13 mouse cellular contexts compared by ENCODE assay signal in the genomic region with DNA sequence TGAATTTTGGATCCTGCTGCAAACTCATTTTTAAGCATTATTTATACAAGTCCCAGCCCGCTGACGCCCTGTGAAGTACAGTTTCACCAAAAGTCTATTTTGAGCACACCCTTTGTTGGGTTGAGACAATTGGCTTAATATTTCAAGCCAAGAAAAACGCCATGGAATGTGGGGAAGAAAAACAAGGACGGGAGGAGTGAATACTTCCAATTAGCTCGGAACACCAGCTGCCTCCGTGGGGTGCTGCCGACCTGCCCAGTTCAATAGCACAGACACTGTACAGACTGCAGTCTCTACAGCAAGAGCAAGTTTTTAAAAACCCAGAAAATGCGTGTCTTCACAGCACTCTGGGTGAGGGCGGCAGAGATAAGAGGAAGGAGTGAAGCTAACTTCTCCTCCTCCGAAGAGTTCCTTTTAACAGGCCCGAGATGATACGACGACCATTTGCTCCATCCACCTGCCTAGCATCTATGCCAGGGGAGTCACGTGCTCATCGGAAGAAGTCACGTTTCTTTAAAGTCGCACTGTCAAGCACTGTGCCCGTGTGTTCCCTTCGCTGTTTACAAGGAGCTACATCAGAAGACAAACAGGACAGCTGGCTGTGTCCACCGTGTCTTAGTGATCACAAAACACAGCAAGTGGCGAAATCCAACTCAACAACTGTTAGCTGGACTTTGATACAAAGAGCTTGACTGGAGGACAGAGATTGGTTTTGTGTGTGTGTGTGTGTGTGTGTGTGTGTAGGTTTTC. TPM values are rescaled to one million over a fixed set of nuclear protein-coding genes. Genes with fewer than 3 reads are reported as not detected.
DNase-seq lines count a peak whose midpoint lies in the region; ATAC-seq lines count a peak whose summit lies in the region.
"Had no signal": no experiment of that assay in that cellular context is flagged by ENCODE, and none has a peak within 500 bp of the region (broad histone marks: within the 10 kb centered on the region; RNA-seq: fewer than 3 reads in every experiment).

No protein-coding gene starts in this region.

- no peak overlapping the region for H3K4me3 ChIP-seq in forebrain, embryonic 10.5 days
- H3K4me3 ChIP-seq in forebrain, embryonic 11.5 days (ENCODE audit: low read depth, low read length): no peak overlapping the region
- H3K4me3 ChIP-seq in kidney, embryonic 15.5 days (replicated peaks): no peak overlapping the region
- peak overlapping the region; percentile 2 for H3K4me3 ChIP-seq in megakaryocyte, embryonic 14.5 days (replicated peaks)
- no peak overlapping the region for H3K4me3 ChIP-seq in midbrain, embryonic 10.5 days
- H3K4me3 ChIP-seq: lung, embryonic 15.5 days had no signal

- H3K36me3 ChIP-seq in forebrain, embryonic 10.5 days (replicated peaks): peaks cover 71% of the 10 kb centered on the region
- peaks cover 7% of the 10 kb centered on the region; the same call in 1 of the 2 replicates for H3K36me3 ChIP-seq in forebrain, embryonic 11.5 days (ENCODE audit: control insufficient read depth, insufficient read depth, low read length)
- peaks cover 37% of the 10 kb centered on the region for H3K36me3 ChIP-seq in kidney, embryonic 15.5 days
- H3K36me3 ChIP-seq in megakaryocyte, embryonic 14.5 days (replicated peaks; ENCODE audit: low read length): peaks cover 100% of the 10 kb centered on the region
- peaks cover 69% of the 10 kb centered on the region for H3K36me3 ChIP-seq in midbrain, embryonic 10.5 days
- H3K36me3 ChIP-seq: G1E had no signal

- DNase-seq in forebrain, embryonic 10.5 days (ENCODE audit: extremely low spot score, low spot score): no peak
- DNase-seq in forebrain, embryonic 11.5 days (ENCODE audit: low spot score): no peak
- DNase-seq in kidney, adult 9 months: no peak
- no peak for DNase-seq in midbrain, embryonic 10.5 days (ENCODE audit: low spot score)

- H3K27ac ChIP-seq in forebrain, embryonic 10.5 days: peak overlapping the region; percentile 70
- no peak overlapping the region; the same call in 1 of the 2 replicates for H3K27ac ChIP-seq in forebrain, embryonic 11.5 days (ENCODE audit: low read depth, low read length)
- peak overlapping the region; percentile 57 for H3K27ac ChIP-seq in kidney, embryonic 15.5 days
- H3K27ac ChIP-seq in midbrain, embryonic 10.5 days (replicated peaks): no peak overlapping the region

- H3K9me3 ChIP-seq in forebrain, embryonic 10.5 days: no peaks in the 10 kb centered on the region
- no peaks in the 10 kb centered on the region for H3K9me3 ChIP-seq in forebrain, embryonic 11.5 days (ENCODE audit: control insufficient read depth, low read length)
- no peaks in the 10 kb centered on the region for H3K9me3 ChIP-seq in kidney, embryonic 15.5 days (replicated peaks)
- no peaks in the 10 kb centered on the region for H3K9me3 ChIP-seq in megakaryocyte, embryonic 14.5 days
- H3K9me3 ChIP-seq in midbrain, embryonic 10.5 days (replicated peaks): no peaks in the 10 kb centered on the region
- H3K9me3 ChIP-seq: lung, embryonic 15.5 days had no signal

- H3K9ac ChIP-seq in forebrain, embryonic 11.5 days (ENCODE audit: low read length): no peak overlapping the region
- no peak overlapping the region for H3K9ac ChIP-seq in kidney, embryonic 15.5 days
- H3K9ac ChIP-seq: lung, embryonic 15.5 days had no signal

- ATAC-seq in forebrain, embryonic 11.5 days (replicated peaks; ENCODE audit: low FRiP score): no peak
- no peak for ATAC-seq in kidney, embryonic 15.5 days (replicated peaks; ENCODE audit: low FRiP score)
- ATAC-seq in megakaryocyte, adult 5-6 weeks (ENCODE audit: poor library complexity, severe bottlenecking): no peak
- ATAC-seq in erythroid progenitor cell, adult 5-6 weeks (replicated peaks; ENCODE audit: low FRiP score, poor library complexity, severe bottlenecking): no peak
- ATAC-seq: activated CD4-positive, CD25-positive, alpha-beta regulatory T cell, adult 4 months had no signal

- H3K4me2 ChIP-seq in forebrain, embryonic 11.5 days (ENCODE audit: low read depth, low read length, severe bottlenecking): no peak overlapping the region
- H3K4me2 ChIP-seq in kidney, embryonic 15.5 days: peak overlapping the region; percentile 12; the same call in 1 of the 2 replicates
- H3K4me2 ChIP-seq: lung, embryonic 15.5 days had no signal

- no peaks in the 10 kb centered on the region for H3K27me3 ChIP-seq in forebrain, embryonic 10.5 days (ENCODE audit: poor library complexity, severe bottlenecking)
- no peaks in the 10 kb centered on the region for H3K27me3 ChIP-seq in forebrain, embryonic 11.5 days (ENCODE audit: control insufficient read depth, insufficient read depth, low read length)
- H3K27me3 ChIP-seq in kidney, embryonic 15.5 days: no peaks in the 10 kb centered on the region
- H3K27me3 ChIP-seq in megakaryocyte, embryonic 14.5 days (replicated peaks): no peaks in the 10 kb centered on the region
- H3K27me3 ChIP-seq in midbrain, embryonic 10.5 days (ENCODE audit: low read depth, poor library complexity, severe bottlenecking): no peaks in the 10 kb centered on the region
- H3K27me3 ChIP-seq: lung, embryonic 15.5 days had no signal

- H3K4me1 ChIP-seq in forebrain, embryonic 10.5 days: peaks cover 52% of the 10 kb centered on the region
- peaks cover 5% of the 10 kb centered on the region; the same call in 1 of the 2 replicates for H3K4me1 ChIP-seq in forebrain, embryonic 11.5 days (replicated peaks; ENCODE audit: control insufficient read depth, insufficient read depth, low read length)
- H3K4me1 ChIP-seq in kidney, embryonic 15.5 days: peaks cover 15% of the 10 kb centered on the region
- peaks cover 80% of the 10 kb centered on the region for H3K4me1 ChIP-seq in megakaryocyte, embryonic 14.5 days
- H3K4me1 ChIP-seq in midbrain, embryonic 10.5 days: peaks cover 9% of the 10 kb centered on the region

- 76% methylated on average over 21 of the region's 21 CpGs for WGBS in forebrain, embryonic 10.5 days
- 64% methylated on average over 21 of the region's 21 CpGs for WGBS in forebrain, embryonic 11.5 days
- WGBS in kidney, embryonic 15.5 days: 65% methylated on average over 21 of the region's 21 CpGs
- WGBS in midbrain, embryonic 10.5 days: 84% methylated on average over 21 of the region's 21 CpGs

RNA-seq across cellular contexts. Expression of gene Lmod3, which starts 38.8 kb away (rescaled TPM):
- polyA plus RNA-seq in forebrain, embryonic 10.5 days (2016; fragmentation: Nextera tagmentation; extraction: Ambion mirVana): not detected in 2 replicates
- polyA plus RNA-seq in forebrain, embryonic 11.5 days (2014; fragmentation: Nextera tagmentation; extraction: Ambion mirVana): not detected in 2 replicates
- 0.79 and 1.3 TPM in 2 replicates for polyA plus RNA-seq in kidney, embryonic 15.5 days (2015; fragmentation: Nextera tagmentation; extraction: Ambion mirVana)
- not detected in 2 replicates for polyA plus RNA-seq in megakaryocyte, embryonic 14.5 days (2012; ENCODE audit: insufficient read depth, low replicate concordance)
- total RNA-seq in megakaryocyte, adult 5-6 weeks (2015): not detected in 2 replicates
- not detected in 2 replicates for total RNA-seq in megakaryocyte, adult 5-6 weeks (2017)
- not detected in 2 replicates for total RNA-seq in erythroid progenitor cell, adult 5-6 weeks (2015; ENCODE audit: low replicate concordance)
- not detected in 2 replicates for total RNA-seq in erythroid progenitor cell, adult 5-6 weeks (2017; ENCODE audit: low replicate concordance)
- not detected in 2 replicates for polyA plus RNA-seq in midbrain, embryonic 10.5 days (2016; fragmentation: Nextera tagmentation; extraction: Ambion mirVana)
- total RNA-seq: layer of hippocampus, postnatal 14 days; monocyte, adult 5-6 weeks had no signal
- polyA plus RNA-seq: activated CD4-positive, CD25-positive, alpha-beta regulatory T cell, adult 4 months; G1E had no signal

Comparison
In these comparisons a context has a peak if more than half of its experiments do, and no peak if none do; other contexts are left out.
1. H3K27ac ChIP-seq: peak in forebrain, embryonic 10.5 days (single experiment) and kidney, embryonic 15.5 days (single experiment); none in forebrain, embryonic 11.5 days (single experiment) and midbrain, embryonic 10.5 days (single experiment).